Mouse (Mus musculus) lung, embryonic 14.5 days (tissue): ENCODE measurements around the gene Zfyve19. TPM values are rescaled to one million over a fixed set of nuclear protein-coding genes. Genes with fewer than 3 reads are reported as not detected.

Experiments used
- ATAC-seq: fragments of 200-750 bp; cut with Nextera tagmentation; 2 replicates; pipeline ENCODE4 v1.8.0; 2017; ENCODE audit warnings: mild to moderate bottlenecking, moderate TSS enrichment, moderate library complexity; ENCODE audit not compliant: insufficient read depth
- DNase-seq: peaks from one replicate; pipeline ENCODE4 v3.0.0-alpha.2; 2015
- H3K27ac ChIP-seq: fragments of 300-500 bp; sonication (generic); 2 replicates; pipeline ENCODE4 v1.5.1; 2014; ENCODE audit warnings: low read depth, mild to moderate bottlenecking, moderate library complexity
- H3K27me3 ChIP-seq: fragments of 300-500 bp; sonication (generic); 2 replicates; pipeline ENCODE4 v1.6.1; 2014; ENCODE audit warnings: low read length, control low read depth; ENCODE audit not compliant: insufficient read depth
- H3K36me3 ChIP-seq: fragments of 300-500 bp; sonication (generic); 2 replicates; pipeline ENCODE4 v1.6.1; 2014; ENCODE audit warnings: control low read depth; ENCODE audit not compliant: insufficient read depth
- H3K4me1 ChIP-seq: fragments of 300-500 bp; sonication (generic); 2 replicates; pipeline ENCODE4 v1.6.1; 2014; ENCODE audit warnings: antibody characterized with exemption, control low read depth; ENCODE audit not compliant: insufficient read depth
- H3K4me2 ChIP-seq: fragments of 300-500 bp; sonication (generic); 2 replicates; pipeline ENCODE4 v1.6.1; 2014; ENCODE audit warnings: mild to moderate bottlenecking
- H3K4me3 ChIP-seq: fragments of 300-500 bp; sonication (generic); 2 replicates; pipeline ENCODE4 v1.5.1; 2014; ENCODE audit warnings: low read depth, low read length
- H3K9ac ChIP-seq: fragments of 300-500 bp; sonication (generic); 2 replicates; pipeline ENCODE4 v1.6.1; 2014
- H3K9me3 ChIP-seq: fragments of 300-500 bp; sonication (generic); 2 replicates; pipeline ENCODE4 v1.6.1; 2016; ENCODE audit warnings: low read depth, low read length, control low read depth
- CTCF ChIP-seq: IDR thresholded peaks from 2 replicates; pipeline ENCODE4 v1.5.1; 2016; ENCODE audit warnings: antibody characterized with exemption, low read depth
- WGBS: fragments of 180-500 bp; shearing (Covaris S2); extraction: QIAGEN DNeasy Blood & Tissue Kit; methylation state at CpG from one replicate; pipeline ENCODE4 v1.1.7; 2014; 5-methylcytosine and 5-hydroxymethylcytosine counted together
- polyA plus RNA-seq: library from polyadenylated mRNA; unstranded; fragments of >200 nt; fragmentation: Nextera tagmentation; extraction: Ambion mirVana; gene quantifications from 2 replicates; pipeline ENCODE4 v1.2.1, GENCODE M21; 2014

Zfyve19 gene
- polyA plus RNA-seq, 1 experiment from 2014 or later = 50.5 TPM

- no peaks in the 10 kb centered on the region for H3K36me3 ChIP-seq
- peak overlapping the region; percentile 51 for H3K9ac ChIP-seq
- no peak overlapping the region for H3K27ac ChIP-seq
- DNase-seq (no peak), ATAC-seq (peak; percentile 28; the same call in 1 of the 2 replicates)
- H3K4me3 ChIP-seq = peak overlapping the region; percentile 49
- H3K4me2 ChIP-seq = peak overlapping the region; percentile 94
- H3K27me3 ChIP-seq = peaks cover 5% of the 10 kb centered on the region
- H3K4me1 ChIP-seq = peaks cover 8% of the 10 kb centered on the region
- no peaks in the 10 kb centered on the region for H3K9me3 ChIP-seq
- WGBS = 4% methylated on average over 26 of the region's 26 CpGs
- TF ChIP-seq CTCF = no peak
These were observed 40.6 kb upstream of the Zfyve19 start for GRCm38 (mm10) chr2:119167866-119168256.

GRCm38 (mm10) chr2:119170282-119170681, 38.1 kb upstream of the Zfyve19 start:
- Histone ChIP-seq H3K27me3 (peaks cover 5% of the 10 kb centered on the region), H3K4me1 (peaks cover 14% of the 10 kb centered on the region), H3K4me3 (no peak overlapping the region), H3K9me3 (no peaks in the 10 kb centered on the region), H3K36me3 (no peaks in the 10 kb centered on the region), H3K9ac (no peak overlapping the region), H3K27ac (no peak overlapping the region), H3K4me2 (no peak overlapping the region)
- TF ChIP-seq CTCF = no peak
- 78% methylated on average over 2 of the region's 2 CpGs for WGBS
- ATAC-seq (no peak), DNase-seq (no peak)

- Histone ChIP-seq H3K36me3 (no peaks in the 10 kb centered on the region; the same call in 1 of the 2 replicates), H3K4me2 (no peak overlapping the region), H3K27ac (no peak overlapping the region), H3K4me1 (peaks cover 14% of the 10 kb centered on the region), H3K9me3 (no peaks in the 10 kb centered on the region), H3K9ac (no peak overlapping the region), H3K4me3 (no peak overlapping the region), H3K27me3 (peaks cover 5% of the 10 kb centered on the region)
- WGBS = 43% methylated on average over 8 of the region's 8 CpGs
- DNase-seq (no peak), ATAC-seq (no peak)
- TF ChIP-seq CTCF = no peak
These were observed 36.8 kb upstream of the Zfyve19 start for GRCm38 (mm10) chr2:119171574-119171973.

- DNase-seq (no peak), ATAC-seq (no peak)
- 84% methylated on average over 7 of the region's 7 CpGs for WGBS
- H3K4me1 ChIP-seq = peaks cover 14% of the 10 kb centered on the region
- TF ChIP-seq CTCF = no peak
- no peaks in the 10 kb centered on the region; the same call in 1 of the 2 replicates for H3K36me3 ChIP-seq
- peaks cover 5% of the 10 kb centered on the region for H3K27me3 ChIP-seq
- H3K9ac ChIP-seq = no peak overlapping the region
- H3K9me3 ChIP-seq = no peaks in the 10 kb centered on the region
- no peak overlapping the region for H3K27ac ChIP-seq
- H3K4me2 ChIP-seq = peak overlapping the region; percentile 41; the same call in 1 of the 2 replicates
- no peak overlapping the region for H3K4me3 ChIP-seq
These were observed 36.0 kb upstream of the Zfyve19 start for GRCm38 (mm10) chr2:119172446-119172845.

DNA sequence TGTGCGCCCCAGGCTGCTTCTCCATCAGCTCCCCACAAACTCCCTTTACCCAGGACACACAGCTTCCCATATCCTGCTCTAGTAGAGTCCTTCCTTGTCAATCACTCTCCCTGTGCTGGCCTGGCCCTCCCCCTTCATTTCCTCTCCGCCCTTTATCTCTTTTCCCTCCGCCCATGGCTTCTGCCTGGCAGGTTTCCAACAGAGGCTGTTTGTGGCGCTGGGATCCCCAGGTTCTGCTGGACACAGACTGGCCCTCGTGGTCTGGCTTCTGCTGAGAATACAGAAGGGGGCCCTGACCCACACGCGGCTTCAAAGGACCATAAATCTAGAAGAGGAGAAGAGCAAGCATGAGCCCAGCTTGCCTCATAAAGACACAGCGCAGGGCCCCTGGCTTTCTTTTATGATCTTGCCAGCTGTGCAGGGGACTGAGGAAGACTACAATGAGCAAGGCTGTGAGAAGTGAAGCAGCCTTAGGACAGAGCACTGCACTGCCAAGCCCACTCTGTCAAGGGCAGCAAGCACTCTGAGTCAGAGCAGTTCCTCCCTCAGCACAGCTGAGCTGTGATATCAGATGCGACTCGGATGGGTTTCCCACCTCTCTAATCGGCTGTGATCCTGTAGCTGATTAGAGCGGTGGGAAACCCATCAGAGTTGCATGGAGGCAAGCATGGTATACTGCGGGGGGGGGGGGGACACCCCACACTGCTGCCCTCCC, 35.4 kb upstream of the Zfyve19 start:
- ATAC-seq (peak; percentile 74), DNase-seq (peak; percentile 91)
- Histone ChIP-seq H3K4me2 (peak overlapping the region; percentile 41), H3K9ac (no peak overlapping the region; the same call in 1 of the 2 replicates), H3K4me1 (peaks cover 10% of the 10 kb centered on the region), H3K36me3 (no peaks in the 10 kb centered on the region; the same call in 1 of the 2 replicates), H3K27ac (peak overlapping the region; percentile 72), H3K4me3 (no peak overlapping the region), H3K9me3 (no peaks in the 10 kb centered on the region), H3K27me3 (peaks cover under 1% of the 10 kb centered on the region; the same call in 1 of the 2 replicates)
- no peak for TF ChIP-seq CTCF
- 18% methylated on average over 13 of the region's 13 CpGs for WGBS

GRCm38 (mm10) chr2:119173991-119174651, 34.3 kb upstream of the Zfyve19 start, which contains the start of gene Gm14137:
Gene Gm14137 (plus strand): TSS chr2:119174509.
- no peak for TF ChIP-seq CTCF
- ATAC-seq = no peak
- Histone ChIP-seq H3K4me1 (peaks cover 10% of the 10 kb centered on the region), H3K36me3 (peaks cover 3% of the 10 kb centered on the region; the same call in 1 of the 2 replicates), H3K27me3 (no peaks in the 10 kb centered on the region), H3K9me3 (no peaks in the 10 kb centered on the region), H3K9ac (no peak within 1 kb of the TSS), H3K27ac (peak within 1 kb of the TSS; percentile 72; the same call in 1 of the 2 replicates), H3K4me2 (peak within 1 kb of the TSS; percentile 41; the same call in 1 of the 2 replicates), H3K4me3 (no peak within 1 kb of the TSS)
- WGBS = 56% methylated on average over 8 of the region's 8 CpGs
- no peak for DNase-seq

DNA sequence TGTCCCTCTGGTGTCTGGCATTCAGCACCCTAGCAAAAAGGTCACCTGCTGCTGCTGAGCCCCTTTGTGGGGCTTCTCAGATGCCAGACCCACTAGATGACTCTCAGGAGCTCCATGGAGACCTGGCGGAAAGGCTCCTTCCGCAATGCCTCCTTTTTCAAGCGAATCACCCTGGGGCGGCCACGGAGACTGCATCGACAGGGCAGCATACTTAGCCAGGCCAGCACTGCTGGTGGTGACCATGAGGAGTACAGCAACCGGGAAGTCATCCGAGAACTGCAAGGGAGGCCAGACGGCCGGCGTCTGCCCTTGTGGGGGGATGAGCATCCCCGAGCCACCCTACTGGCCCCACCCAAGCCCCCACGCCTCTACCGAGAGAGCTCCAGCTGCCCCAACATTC, 33.6 kb upstream of the Zfyve19 start:
- 64% methylated on average over 14 of the region's 14 CpGs for WGBS
- Histone ChIP-seq H3K9ac (no peak overlapping the region), H3K36me3 (peaks cover 10% of the 10 kb centered on the region), H3K9me3 (no peaks in the 10 kb centered on the region), H3K4me1 (peaks cover 10% of the 10 kb centered on the region), H3K27ac (no peak overlapping the region), H3K4me3 (no peak overlapping the region), H3K4me2 (no peak overlapping the region), H3K27me3 (no peaks in the 10 kb centered on the region)
- ATAC-seq = no peak
- no peak for TF ChIP-seq CTCF
- DNase-seq = no peak
